Mouse (Mus musculus): Measurements from ENCODE around the gene Med27. TPM values are rescaled to one million over a fixed set of nuclear protein-coding genes. Genes with fewer than 3 reads are reported as not detected.

Med27 gene
- polyA plus RNA-seq, 1 experiment from 2014 or later: 55.2 TPM

GRCm38 (mm10) chr2:29402550-29403076, 56.0 kb downstream of the Med27 start:
- H3K9me3 ChIP-seq (replicated peaks): no peaks in the 10 kb centered on the region
- WGBS: 80% methylated on average over 3 of the region's 3 CpGs
- no peak for DNase-seq (ENCODE audit: low spot score)

GRCm38 (mm10) chr2:29403799-29404530, 57.3 kb downstream of the Med27 start:
- no peak overlapping the region for H3K27ac ChIP-seq
- H3K36me3 ChIP-seq: no peaks in the 10 kb centered on the region
- H3K9me3 ChIP-seq (replicated peaks): no peaks in the 10 kb centered on the region
- no peak overlapping the region for H3K4me3 ChIP-seq
- no peak for DNase-seq (ENCODE audit: low spot score)
- WGBS: 82% methylated on average over 9 of the region's 9 CpGs
- no peaks in the 10 kb centered on the region for H3K27me3 ChIP-seq (ENCODE audit: low read depth, poor library complexity, severe bottlenecking)
- H3K4me1 ChIP-seq: peaks cover 22% of the 10 kb centered on the region

More at GRCm38 (mm10) chr2:29402550-29403076, 56.0 kb downstream of the Med27 start:
- Histone ChIP-seq H3K27ac (no peak overlapping the region), H3K4me3 (no peak overlapping the region), H3K27me3 (ENCODE audit: low read depth, poor library complexity, severe bottlenecking) (no peaks in the 10 kb centered on the region), H3K36me3 (no peaks in the 10 kb centered on the region), H3K4me1 (peaks cover 26% of the 10 kb centered on the region)

- 87% methylated on average over 10 of the region's 10 CpGs for WGBS
These were observed 58.3 kb downstream of the Med27 start for GRCm38 (mm10) chr2:29404931-29405330.

GRCm38 (mm10) chr2:29405848-29406247, 59.2 kb downstream of the Med27 start:
- Histone ChIP-seq H3K9me3 (replicated peaks) (no peaks in the 10 kb centered on the region), H3K4me1 (peaks cover 19% of the 10 kb centered on the region), H3K27me3 (ENCODE audit: low read depth, poor library complexity, severe bottlenecking) (no peaks in the 10 kb centered on the region), H3K36me3 (no peaks in the 10 kb centered on the region), H3K4me3 (no peak overlapping the region), H3K27ac (no peak overlapping the region)
- DNase-seq (ENCODE audit: low spot score): no peak
- WGBS: 97% methylated on average over 2 of the region's 2 CpGs

More at GRCm38 (mm10) chr2:29404931-29405330, 58.3 kb downstream of the Med27 start:
- no peaks in the 10 kb centered on the region for H3K27me3 ChIP-seq (ENCODE audit: low read depth, poor library complexity, severe bottlenecking)
- peaks cover 17% of the 10 kb centered on the region for H3K4me1 ChIP-seq
- no peaks in the 10 kb centered on the region for H3K36me3 ChIP-seq
- no peaks in the 10 kb centered on the region for H3K9me3 ChIP-seq (replicated peaks)
- H3K4me3 ChIP-seq: no peak overlapping the region
- no peak for DNase-seq (ENCODE audit: low spot score)
- no peak overlapping the region for H3K27ac ChIP-seq

GRCm38 (mm10) chr2:29407350-29407749, 60.7 kb downstream of the Med27 start:
- Histone ChIP-seq H3K9me3 (replicated peaks) (no peaks in the 10 kb centered on the region), H3K36me3 (no peaks in the 10 kb centered on the region), H3K4me3 (no peak overlapping the region), H3K27me3 (ENCODE audit: low read depth, poor library complexity, severe bottlenecking) (no peaks in the 10 kb centered on the region), H3K4me1 (peaks cover 25% of the 10 kb centered on the region), H3K27ac (no peak overlapping the region)
- WGBS: 77% methylated on average over 3 of the region's 3 CpGs
- no peak for DNase-seq (ENCODE audit: low spot score)

- Histone ChIP-seq H3K9me3 (replicated peaks) (no peaks in the 10 kb centered on the region), H3K27me3 (ENCODE audit: low read depth, poor library complexity, severe bottlenecking) (no peaks in the 10 kb centered on the region), H3K4me3 (no peak overlapping the region), H3K27ac (no peak overlapping the region), H3K36me3 (no peaks in the 10 kb centered on the region), H3K4me1 (peaks cover 25% of the 10 kb centered on the region)
- WGBS: 81% methylated on average over 7 of the region's 7 CpGs
- no peak for DNase-seq (ENCODE audit: low spot score)
These were observed 61.1 kb downstream of the Med27 start for GRCm38 (mm10) chr2:29407764-29408163.

- WGBS: 87% methylated on average over 7 of the region's 7 CpGs
- DNase-seq (ENCODE audit: low spot score): no peak
- H3K27ac ChIP-seq: no peak overlapping the region
- peaks cover 27% of the 10 kb centered on the region for H3K4me1 ChIP-seq
- H3K9me3 ChIP-seq (replicated peaks): no peaks in the 10 kb centered on the region
- no peaks in the 10 kb centered on the region for H3K27me3 ChIP-seq (ENCODE audit: low read depth, poor library complexity, severe bottlenecking)
- no peaks in the 10 kb centered on the region for H3K36me3 ChIP-seq
- no peak overlapping the region for H3K4me3 ChIP-seq
These were observed 64.3 kb downstream of the Med27 start for GRCm38 (mm10) chr2:29410884-29411283.

GRCm38 (mm10) chr2:29412458-29412857, 65.8 kb downstream of the Med27 start:
- no peak overlapping the region for H3K4me3 ChIP-seq
- no peaks in the 10 kb centered on the region for H3K27me3 ChIP-seq (ENCODE audit: low read depth, poor library complexity, severe bottlenecking)
- H3K27ac ChIP-seq: no peak overlapping the region
- no peaks in the 10 kb centered on the region for H3K36me3 ChIP-seq
- H3K4me1 ChIP-seq: peaks cover 22% of the 10 kb centered on the region
- WGBS: 73% methylated on average over 3 of the region's 3 CpGs
- DNase-seq (ENCODE audit: low spot score): no peak
- H3K9me3 ChIP-seq (replicated peaks): no peaks in the 10 kb centered on the region

- WGBS: 68% methylated on average over 13 of the region's 13 CpGs
- DNase-seq (ENCODE audit: low spot score): no peak
These were observed 66.8 kb downstream of the Med27 start for GRCm38 (mm10) chr2:29413259-29413993.

GRCm38 (mm10) chr2:29414852-29415473, 68.3 kb downstream of the Med27 start:
- Histone ChIP-seq H3K27ac (no peak overlapping the region), H3K9me3 (replicated peaks) (no peaks in the 10 kb centered on the region), H3K4me3 (no peak overlapping the region), H3K27me3 (ENCODE audit: low read depth, poor library complexity, severe bottlenecking) (no peaks in the 10 kb centered on the region), H3K36me3 (no peaks in the 10 kb centered on the region), H3K4me1 (peaks cover 30% of the 10 kb centered on the region)
- DNase-seq (ENCODE audit: low spot score): no peak
- 88% methylated on average over 7 of the region's 7 CpGs for WGBS

More at GRCm38 (mm10) chr2:29413259-29413993, 66.8 kb downstream of the Med27 start:
- Histone ChIP-seq H3K9me3 (replicated peaks) (no peaks in the 10 kb centered on the region), H3K4me1 (peaks cover 15% of the 10 kb centered on the region), H3K27me3 (ENCODE audit: low read depth, poor library complexity, severe bottlenecking) (no peaks in the 10 kb centered on the region), H3K4me3 (no peak overlapping the region), H3K36me3 (no peaks in the 10 kb centered on the region), H3K27ac (no peak overlapping the region)

- DNase-seq (ENCODE audit: low spot score): no peak
- Histone ChIP-seq H3K27me3 (ENCODE audit: low read depth, poor library complexity, severe bottlenecking) (no peaks in the 10 kb centered on the region), H3K27ac (no peak overlapping the region), H3K4me1 (peaks cover 24% of the 10 kb centered on the region), H3K9me3 (replicated peaks) (no peaks in the 10 kb centered on the region), H3K36me3 (no peaks in the 10 kb centered on the region), H3K4me3 (no peak overlapping the region)
- WGBS: 79% methylated on average over 6 of the region's 6 CpGs
These were observed 71.9 kb downstream of the Med27 start for GRCm38 (mm10) chr2:29418498-29418897.

- no peaks in the 10 kb centered on the region for H3K9me3 ChIP-seq (replicated peaks)
- WGBS: 44% methylated on average over 5 of the region's 5 CpGs
- DNase-seq (ENCODE audit: low spot score): no peak
- H3K36me3 ChIP-seq: no peaks in the 10 kb centered on the region
- H3K4me3 ChIP-seq: no peak overlapping the region
- H3K4me1 ChIP-seq: peaks cover 26% of the 10 kb centered on the region
- H3K27me3 ChIP-seq (ENCODE audit: low read depth, poor library complexity, severe bottlenecking): no peaks in the 10 kb centered on the region
- H3K27ac ChIP-seq: no peak overlapping the region
These were observed 72.8 kb downstream of the Med27 start for GRCm38 (mm10) chr2:29419434-29419833.

GRCm38 (mm10) chr2:29419946-29420345, 73.3 kb downstream of the Med27 start:
- Histone ChIP-seq H3K4me3 (no peak overlapping the region), H3K27ac (no peak overlapping the region), H3K36me3 (no peaks in the 10 kb centered on the region), H3K9me3 (replicated peaks) (no peaks in the 10 kb centered on the region), H3K4me1 (peaks cover 26% of the 10 kb centered on the region), H3K27me3 (ENCODE audit: low read depth, poor library complexity, severe bottlenecking) (no peaks in the 10 kb centered on the region)
- no peak for DNase-seq (ENCODE audit: low spot score)
- WGBS: 66% methylated on average over 5 of the region's 5 CpGs
